Mouse (Mus musculus): ENCODE measurements around the gene Tceal3. TPM values are rescaled to one million over a fixed set of nuclear protein-coding genes. Genes with fewer than 3 reads are reported as not detected.
"Not testable (repeated sequence)": the region's sequence is repeated elsewhere in the genome, so short reads cannot be mapped to it uniquely, and the experiment has no call there.

Gene Tceal3
- polyA plus RNA-seq (2016; fragmentation: Nextera tagmentation; extraction: Ambion mirVana): 1.0 and 1.2 TPM in 2 replicates

DNA sequence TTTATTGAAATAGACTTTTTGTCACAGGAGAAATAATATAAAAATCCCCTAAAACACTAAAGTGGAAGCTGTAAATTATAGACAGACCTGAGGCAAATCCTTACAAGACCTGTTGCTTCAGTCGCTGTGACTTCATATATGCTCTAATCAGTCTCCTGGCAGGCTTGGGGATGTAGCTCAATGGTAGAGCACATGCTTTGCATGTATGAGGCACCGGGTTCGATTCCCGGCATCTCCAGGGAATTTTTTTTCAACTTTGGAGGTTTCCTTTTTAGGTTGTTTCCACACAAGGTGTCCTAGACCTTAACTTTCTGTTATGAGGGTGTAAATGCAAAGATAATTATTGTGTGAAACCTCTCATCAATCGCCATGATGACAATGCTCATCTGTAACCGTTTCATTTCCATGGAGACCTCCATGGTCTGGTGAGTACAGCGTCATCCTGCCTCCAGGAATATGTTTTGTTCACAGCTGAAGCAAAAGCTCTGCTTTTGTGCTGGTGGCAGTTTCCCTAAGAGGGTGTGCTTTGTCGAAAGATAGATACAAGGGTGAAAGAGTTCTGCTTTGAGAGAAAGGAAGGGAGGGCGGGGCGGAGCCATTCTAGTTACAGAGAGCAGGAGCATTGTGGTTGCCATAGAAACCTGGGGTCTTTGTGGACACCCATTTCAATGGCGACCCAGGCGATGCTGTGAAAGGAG is at the start of gene Tceal3:
Gene Tceal3, plus strand, starts transcription at position 644 of the 698 bp plus-strand sequence.
- H3K9ac ChIP-seq: no peak within 1 kb of the TSS
- no peak within 1 kb of the TSS for H3K4me2 ChIP-seq
- no peak within 1 kb of the TSS for H3K4me3 ChIP-seq
- no peaks in the 10 kb centered on the region for H3K27me3 ChIP-seq (replicated peaks)
- H3K4me1 ChIP-seq: no peaks in the 10 kb centered on the region
- H3K27ac ChIP-seq: no peak within 1 kb of the TSS
- no peaks in the 10 kb centered on the region for H3K36me3 ChIP-seq
- ATAC-seq: no peak
- 45% methylated on average over 12 of the region's 12 CpGs for WGBS (ENCODE audit: insufficient replicate concordance)
- no peaks in the 10 kb centered on the region for H3K9me3 ChIP-seq (replicated peaks)

DNA sequence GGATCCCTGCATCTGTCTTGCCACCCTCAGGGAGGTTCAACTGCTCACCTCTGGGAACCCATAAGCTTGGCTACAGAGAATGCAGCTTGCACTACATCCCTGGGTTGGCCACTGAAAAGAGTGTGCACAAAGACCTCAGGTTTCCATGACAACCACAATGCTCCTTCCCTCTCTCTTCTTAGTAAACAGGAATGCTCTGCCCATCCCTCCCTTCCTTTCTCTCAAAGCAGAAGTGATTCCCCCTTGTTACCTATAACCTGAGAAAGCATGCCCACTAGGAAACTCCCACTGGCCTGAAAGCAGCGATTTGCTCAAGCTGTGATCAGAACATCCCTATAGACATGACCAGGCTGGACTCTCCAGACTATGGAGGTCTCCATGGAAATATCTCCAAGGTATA is 46.7 kb upstream of the Tceal3 start, which contains the start of gene Kir3dl2:
Gene Kir3dl2, minus strand, starts transcription at position 101 of the 400 bp plus-strand sequence.
- not testable (repeated sequence) for H3K4me1 ChIP-seq; H3K27me3 ChIP-seq (replicated peaks); H3K4me2 ChIP-seq; ATAC-seq; H3K4me3 ChIP-seq; H3K9me3 ChIP-seq (replicated peaks); H3K36me3 ChIP-seq; H3K9ac ChIP-seq; H3K27ac ChIP-seq
- WGBS (ENCODE audit: insufficient replicate concordance): 52% methylated on average over 1 of the region's 1 CpGs

DNA sequence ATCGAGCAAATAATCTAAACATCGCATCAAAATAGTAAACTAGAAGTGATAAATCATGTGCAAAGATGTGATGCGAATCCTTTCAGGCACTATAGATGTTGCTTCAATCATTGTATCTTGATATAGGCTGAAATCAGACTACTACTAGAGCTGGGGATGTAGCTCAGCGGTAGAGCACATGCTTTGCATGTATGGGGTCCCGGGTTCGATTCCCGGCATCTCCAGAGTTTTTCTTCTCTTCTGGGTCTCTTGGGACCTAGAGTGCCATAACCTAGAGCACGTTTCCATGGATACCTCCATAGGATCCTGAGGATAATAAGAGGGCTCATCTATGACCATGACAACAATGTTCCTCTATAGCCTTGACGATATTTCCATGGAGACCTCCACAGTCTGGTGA is 21.5 kb upstream of the Tceal3 start:
- H3K36me3 ChIP-seq; H3K27me3 ChIP-seq (replicated peaks); H3K4me2 ChIP-seq; H3K9ac ChIP-seq; ATAC-seq; H3K4me3 ChIP-seq; H3K27ac ChIP-seq; H3K4me1 ChIP-seq; H3K9me3 ChIP-seq (replicated peaks): not testable (repeated sequence)
- 79% methylated on average over 9 of the region's 9 CpGs for WGBS (ENCODE audit: insufficient replicate concordance)

DNA sequence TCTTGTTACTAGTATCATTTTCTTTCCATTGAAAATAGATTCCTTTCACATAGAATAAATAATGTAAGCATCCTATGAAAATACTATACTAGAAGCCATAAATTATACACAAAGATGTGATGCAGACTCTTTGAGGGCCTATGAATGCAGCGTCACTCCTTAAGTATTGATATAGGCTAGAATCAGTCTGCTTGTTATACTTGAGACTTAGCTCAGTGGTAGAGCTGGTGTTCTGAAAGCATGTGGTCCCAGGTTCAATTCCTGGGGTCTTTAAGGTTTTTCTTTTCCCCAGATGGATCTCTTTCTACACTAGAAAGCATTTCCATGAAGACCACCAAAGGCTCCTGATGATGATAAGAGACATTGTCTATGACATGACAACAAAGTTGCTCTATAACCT is 6.0 kb upstream of the Tceal3 start:
- Histone ChIP-seq H3K36me3 (no peaks in the 10 kb centered on the region), H3K4me2 (no peak overlapping the region), H3K9ac (no peak overlapping the region), H3K27me3 (replicated peaks) (no peaks in the 10 kb centered on the region), H3K4me3 (no peak overlapping the region), H3K4me1 (no peaks in the 10 kb centered on the region), H3K27ac (no peak overlapping the region), H3K9me3 (replicated peaks) (no peaks in the 10 kb centered on the region)
- ATAC-seq: no peak
- 67% methylated on average over 1 of the region's 1 CpGs for WGBS (ENCODE audit: insufficient replicate concordance)

DNA sequence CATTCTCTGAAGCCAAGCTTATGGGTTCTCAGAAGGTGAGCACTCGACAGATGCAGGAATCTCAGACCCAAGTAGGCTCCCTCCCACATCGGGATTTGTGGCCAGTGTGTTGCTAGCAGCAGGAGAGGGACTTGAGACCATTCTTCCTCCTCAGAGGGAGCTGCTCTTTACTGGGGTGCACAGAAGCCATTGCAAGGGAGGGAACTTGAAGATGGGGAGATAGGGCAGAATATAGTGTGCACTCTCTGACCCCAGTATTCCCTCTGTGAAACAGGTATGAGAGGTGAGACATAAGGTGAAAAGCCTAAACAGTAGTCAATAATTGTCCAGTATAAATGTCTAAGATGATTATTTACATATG is 235 bp downstream of the Tceal3 start:
- Histone ChIP-seq H3K9me3 (replicated peaks) (no peaks in the 10 kb centered on the region), H3K9ac (no peak overlapping the region), H3K36me3 (no peaks in the 10 kb centered on the region), H3K27me3 (replicated peaks) (no peaks in the 10 kb centered on the region), H3K4me1 (no peaks in the 10 kb centered on the region), H3K4me2 (no peak overlapping the region), H3K27ac (no peak overlapping the region), H3K4me3 (no peak overlapping the region)
- WGBS (ENCODE audit: insufficient replicate concordance): 23% methylated on average over 2 of the region's 2 CpGs
- no peak for ATAC-seq

DNA sequence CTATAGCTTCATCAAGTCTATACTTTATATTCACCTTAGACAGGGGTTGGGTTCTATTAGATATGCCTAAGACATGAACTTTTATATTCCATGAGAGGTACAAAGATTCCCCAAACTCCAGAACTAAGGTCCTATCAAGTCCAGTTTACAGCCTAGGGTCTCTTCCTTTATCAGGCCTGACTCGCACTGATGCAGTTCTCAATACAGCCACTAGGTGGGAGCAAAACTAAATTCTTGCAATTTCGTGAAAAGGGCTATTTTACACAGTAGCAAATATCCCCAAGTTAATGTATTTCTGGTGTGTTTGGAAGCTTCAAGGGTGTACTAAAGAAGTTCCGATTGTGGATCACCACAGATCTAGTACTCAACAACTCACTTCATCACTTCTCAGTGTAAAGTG is 8.8 kb downstream of the Tceal3 start:
- no peak overlapping the region for H3K4me3 ChIP-seq
- no peaks in the 10 kb centered on the region for H3K4me1 ChIP-seq
- WGBS (ENCODE audit: insufficient replicate concordance): 13% methylated on average over 3 of the region's 3 CpGs
- no peaks in the 10 kb centered on the region for H3K9me3 ChIP-seq (replicated peaks)
- H3K27me3 ChIP-seq (replicated peaks): no peaks in the 10 kb centered on the region
- H3K4me2 ChIP-seq: no peak overlapping the region
- H3K27ac ChIP-seq: no peak overlapping the region
- no peak for ATAC-seq
- H3K9ac ChIP-seq: no peak overlapping the region
- H3K36me3 ChIP-seq: no peaks in the 10 kb centered on the region

DNA sequence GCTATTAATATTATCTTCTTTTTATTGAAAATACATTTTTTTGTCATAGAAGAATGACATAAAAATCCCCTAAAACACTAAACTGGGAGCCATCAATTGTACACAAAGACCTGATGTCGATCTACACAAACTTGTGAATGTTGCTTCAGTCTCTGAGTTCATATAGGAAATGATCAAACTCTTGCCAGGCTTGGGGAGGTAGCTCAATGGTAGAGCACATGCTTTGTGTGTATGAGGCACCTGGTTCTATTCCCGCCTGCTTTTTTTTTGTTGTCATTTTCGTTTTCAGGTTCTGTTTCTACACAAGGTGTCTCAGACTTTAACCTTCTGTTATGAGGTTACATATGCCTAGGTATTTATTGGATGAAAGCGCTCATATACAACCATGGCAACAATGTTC is 16.3 kb downstream of the Tceal3 start:
- no peaks in the 10 kb centered on the region for H3K36me3 ChIP-seq

DNA sequence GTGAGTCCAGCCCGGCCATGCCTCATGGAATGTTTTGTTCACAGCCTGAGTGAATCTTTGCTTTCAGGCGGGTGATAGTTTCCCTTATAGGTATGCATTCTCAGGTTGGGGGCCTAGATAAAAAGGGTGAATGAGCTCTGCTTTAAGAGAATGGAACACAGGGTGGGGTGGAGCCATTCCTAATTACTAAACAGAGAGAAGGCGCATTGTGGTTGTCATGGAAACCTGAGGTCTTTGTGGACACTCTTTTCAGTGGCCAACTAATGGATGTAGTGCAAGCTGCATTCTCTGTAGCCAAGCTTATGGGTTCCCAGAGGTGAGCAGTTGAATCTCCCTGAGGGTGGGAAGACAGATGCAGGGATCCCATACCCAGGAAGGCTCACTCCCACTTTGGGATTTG is 16.8 kb downstream of the Tceal3 start:
- Histone ChIP-seq H3K4me3 (no peak overlapping the region), H3K4me2 (no peak overlapping the region), H3K9me3 (replicated peaks) (no peaks in the 10 kb centered on the region), H3K36me3 (no peaks in the 10 kb centered on the region), H3K4me1 (no peaks in the 10 kb centered on the region), H3K27ac (no peak overlapping the region), H3K27me3 (replicated peaks) (no peaks in the 10 kb centered on the region), H3K9ac (no peak overlapping the region)
- WGBS (ENCODE audit: insufficient replicate concordance): 73% methylated on average over 3 of the region's 3 CpGs
- no peak for ATAC-seq

More for the DNA sequence above, 16.3 kb downstream of the Tceal3 start:
- H3K4me1 ChIP-seq: no peaks in the 10 kb centered on the region
- ATAC-seq: no peak
- WGBS (ENCODE audit: insufficient replicate concordance): 68% methylated on average over 4 of the region's 4 CpGs
- H3K4me2 ChIP-seq: no peak overlapping the region
- H3K9ac ChIP-seq: no peak overlapping the region
- H3K9me3 ChIP-seq (replicated peaks): no peaks in the 10 kb centered on the region
- no peak overlapping the region for H3K4me3 ChIP-seq
- no peaks in the 10 kb centered on the region for H3K27me3 ChIP-seq (replicated peaks)
- no peak overlapping the region for H3K27ac ChIP-seq

DNA sequence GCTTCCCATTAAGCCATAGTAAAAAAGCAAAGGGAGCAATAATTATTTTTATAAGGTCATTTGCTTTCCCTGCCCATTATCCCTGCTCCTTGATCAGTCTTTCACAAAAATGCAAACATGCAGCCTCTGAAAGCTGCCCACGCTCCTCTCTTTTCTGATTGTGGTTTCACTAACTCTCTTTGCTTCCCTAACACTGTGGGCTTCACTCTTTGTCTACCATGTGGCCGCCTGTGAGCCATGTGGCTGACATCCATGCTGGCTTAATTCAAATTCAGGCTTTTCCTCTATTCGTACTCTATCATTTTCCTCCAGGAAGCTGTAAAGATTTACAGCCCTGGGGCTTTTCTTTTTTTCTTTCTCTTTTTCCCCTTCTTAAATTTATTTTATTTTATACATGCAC is 20.7 kb downstream of the Tceal3 start:
- Histone ChIP-seq H3K27ac (no peak overlapping the region), H3K4me2 (no peak overlapping the region), H3K9ac (no peak overlapping the region), H3K27me3 (replicated peaks) (no peaks in the 10 kb centered on the region), H3K4me1 (no peaks in the 10 kb centered on the region), H3K36me3 (no peaks in the 10 kb centered on the region), H3K4me3 (no peak overlapping the region), H3K9me3 (replicated peaks) (no peaks in the 10 kb centered on the region)
- no peak for ATAC-seq
- 56% methylated on average over 3 of the region's 3 CpGs for WGBS (ENCODE audit: insufficient replicate concordance)

DNA sequence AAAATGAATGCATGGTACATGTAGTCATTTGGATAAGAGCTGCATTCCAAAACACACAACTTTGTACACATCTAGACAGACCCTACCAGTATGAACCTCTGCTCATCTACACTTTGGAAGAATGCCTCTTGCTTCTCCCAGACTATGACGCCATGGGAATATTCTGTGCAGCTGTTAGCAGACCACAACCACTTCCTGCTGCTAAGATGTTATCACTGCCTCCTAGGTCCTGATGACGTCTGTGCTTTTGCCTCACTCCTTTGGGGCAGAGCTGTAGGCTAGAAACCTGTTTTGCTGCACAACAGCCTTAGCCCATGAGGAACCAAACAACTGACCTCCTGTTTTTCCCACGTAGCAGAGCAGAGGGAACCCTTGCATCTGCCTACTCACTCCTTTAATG is 25.2 kb downstream of the Tceal3 start:
- not testable (repeated sequence) for H3K4me1 ChIP-seq; H3K9me3 ChIP-seq (replicated peaks); H3K27ac ChIP-seq; ATAC-seq; H3K27me3 ChIP-seq (replicated peaks); H3K4me2 ChIP-seq; H3K4me3 ChIP-seq; H3K9ac ChIP-seq; H3K36me3 ChIP-seq
- WGBS (ENCODE audit: insufficient replicate concordance): 18% methylated on average over 3 of the region's 3 CpGs

DNA sequence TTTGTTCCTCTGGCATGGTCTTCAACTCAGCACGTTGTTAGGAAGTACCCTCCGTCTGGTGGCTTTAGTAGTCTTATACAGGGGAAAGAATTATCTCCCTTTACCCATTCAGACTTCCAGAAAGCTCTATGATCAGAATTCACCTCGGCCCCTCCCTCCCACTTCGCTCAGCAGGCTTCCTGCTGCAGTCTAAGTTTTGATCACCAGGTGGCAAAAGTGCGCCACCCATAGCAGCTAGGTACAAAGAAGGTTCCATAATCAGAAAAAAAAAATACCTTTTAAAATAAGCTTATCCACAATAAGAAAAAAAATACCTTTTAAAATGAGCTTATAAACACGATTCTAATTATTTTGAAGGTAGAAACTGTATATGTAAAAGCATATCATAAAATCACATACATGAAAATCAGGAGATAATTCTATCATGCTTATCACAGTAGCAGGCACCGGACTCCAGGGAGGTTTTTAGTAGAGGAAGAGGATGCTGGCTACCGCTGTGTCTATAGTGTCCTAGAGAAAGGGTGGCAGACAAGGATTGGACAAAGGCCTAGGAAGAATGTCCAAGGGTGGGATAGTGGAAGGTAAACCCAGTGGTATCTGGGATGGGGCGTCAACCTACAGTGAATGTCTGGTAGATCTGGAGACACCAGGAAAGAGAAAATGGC is 34.4 kb downstream of the Tceal3 start:
- Histone ChIP-seq H3K4me1 (peaks cover 4% of the 10 kb centered on the region; the same call in 1 of the 2 replicates), H3K27me3 (replicated peaks) (no peaks in the 10 kb centered on the region), H3K4me3 (no peak overlapping the region), H3K27ac (no peak overlapping the region), H3K36me3 (no peaks in the 10 kb centered on the region), H3K9me3 (replicated peaks) (no peaks in the 10 kb centered on the region), H3K4me2 (no peak overlapping the region), H3K9ac (no peak overlapping the region)
- ATAC-seq: no peak
- 32% methylated on average over 9 of the region's 9 CpGs for WGBS (ENCODE audit: insufficient replicate concordance)

DNA sequence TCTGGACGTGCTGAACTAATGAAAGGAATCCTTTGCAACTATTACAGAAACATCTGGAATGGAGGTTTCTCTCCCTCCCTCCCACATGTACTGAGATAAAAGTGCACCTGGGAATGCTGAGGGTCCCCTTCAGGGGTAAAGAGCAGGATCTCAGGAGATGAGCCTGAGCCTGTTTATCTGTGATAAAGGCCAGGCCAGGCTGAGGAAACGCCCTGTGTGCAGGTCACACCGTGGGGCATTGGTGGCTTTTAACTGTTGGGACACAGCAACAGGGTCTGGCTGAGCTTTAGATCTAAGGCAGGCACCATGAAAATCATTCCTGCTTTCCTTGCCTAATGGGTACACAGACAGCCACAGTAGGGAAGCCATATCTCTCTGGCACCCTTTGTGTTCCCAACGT is 35.3 kb downstream of the Tceal3 start:
- Histone ChIP-seq H3K9ac (no peak overlapping the region), H3K4me1 (peaks cover 4% of the 10 kb centered on the region; the same call in 1 of the 2 replicates), H3K27ac (no peak overlapping the region), H3K4me3 (no peak overlapping the region), H3K9me3 (replicated peaks) (no peaks in the 10 kb centered on the region), H3K36me3 (no peaks in the 10 kb centered on the region), H3K27me3 (replicated peaks) (no peaks in the 10 kb centered on the region), H3K4me2 (0 out of 2 replicates have a peak overlapping the region, but pooled peaks have one; percentile 12)
- WGBS (ENCODE audit: insufficient replicate concordance): 34% methylated on average over 4 of the region's 4 CpGs
- peak; percentile 83 for ATAC-seq

Data from liver, embryonic 12.5 days (tissue).